Mouse (Mus musculus) liver, embryonic 13.5 days (tissue): ENCODE measurements around the gene Tgif1. TPM values are rescaled to one million over a fixed set of nuclear protein-coding genes. Genes with fewer than 3 reads are reported as not detected.

ENCODE experiments used
- ATAC-seq: fragments of 200-750 bp; cut with Nextera tagmentation; 2 replicates; pipeline ENCODE4 v1.8.0; 2017; ENCODE audit warnings: low read depth, mild to moderate bottlenecking, moderate number of reproducible peaks, moderate library complexity
- DNase-seq: peaks from one replicate; pipeline ENCODE4 v3.0.0; 2022
- H3K27ac ChIP-seq: fragments of 300-500 bp; sonication (generic); 2 replicates; pipeline ENCODE4 v1.5.1; 2015; ENCODE audit warnings: moderate library complexity, mild to moderate bottlenecking, inconsistent platforms
- H3K27me3 ChIP-seq: fragments of 300-500 bp; sonication (generic); 2 replicates; pipeline ENCODE4 v1.6.1; 2015; ENCODE audit warnings: mild to moderate bottlenecking, inconsistent platforms
- H3K36me3 ChIP-seq: fragments of 300-500 bp; sonication (generic); 2 replicates; pipeline ENCODE4 v1.6.1; 2015; ENCODE audit warnings: mild to moderate bottlenecking, inconsistent platforms
- H3K4me1 ChIP-seq: fragments of 300-500 bp; sonication (generic); replicated peaks from 2 replicates; pipeline ENCODE4 v1.6.1; 2015; ENCODE audit warnings: inconsistent platforms
- H3K4me2 ChIP-seq: fragments of 300-500 bp; sonication (generic); 2 replicates; pipeline ENCODE4 v1.6.1; 2015; ENCODE audit warnings: inconsistent platforms, mild to moderate bottlenecking, moderate library complexity
- H3K4me3 ChIP-seq: fragments of 300-500 bp; sonication (generic); replicated peaks from 2 replicates; pipeline ENCODE4 v1.5.1; 2015; ENCODE audit warnings: mild to moderate bottlenecking, inconsistent platforms
- H3K9ac ChIP-seq: fragments of 300-500 bp; sonication (generic); 2 replicates; pipeline ENCODE4 v1.6.1; 2015; ENCODE audit warnings: mild to moderate bottlenecking, inconsistent platforms
- H3K9me3 ChIP-seq: fragments of 300-500 bp; sonication (generic); replicated peaks from 2 replicates; pipeline ENCODE4 v1.6.1; 2016; ENCODE audit warnings: inconsistent platforms
- WGBS: fragments of 180-500 bp; shearing (Covaris S2); methylation state at CpG from one replicate; pipeline ENCODE4 v1.1.7; 2015; ENCODE audit not compliant: insufficient replicate concordance; 5-methylcytosine and 5-hydroxymethylcytosine counted together
- polyA plus RNA-seq: library from polyadenylated mRNA; unstranded; fragments of >200 nt; fragmentation: Nextera tagmentation; extraction: Ambion mirVana; gene quantifications from 2 replicates; pipeline ENCODE4 v1.2.1, GENCODE M21; 2015

The Tgif1 gene
- polyA plus RNA-seq, 1 experiment from 2014 or later = 8.9 TPM

DNA sequence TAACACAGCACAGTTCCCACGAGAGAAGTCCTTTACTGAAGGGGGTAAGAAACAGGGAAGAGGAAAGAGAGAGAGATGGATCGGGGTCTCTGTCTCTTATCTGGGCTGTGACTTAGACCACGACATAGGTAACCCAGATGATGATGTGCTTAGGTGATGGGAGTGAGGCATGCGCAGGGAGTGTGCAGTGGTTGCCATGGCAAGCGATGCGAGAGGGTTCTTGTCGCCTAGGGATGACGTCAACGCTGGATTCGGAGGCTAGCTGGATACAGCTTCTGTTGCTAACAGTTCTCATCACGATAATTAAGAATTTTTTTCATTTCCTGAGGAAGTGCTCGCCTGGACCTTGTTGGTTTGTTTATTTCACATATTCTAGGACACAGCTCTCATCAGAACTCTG lies 27.1 kb downstream of the Tgif1 start:
- Histone ChIP-seq H3K4me1 (no peaks in the 10 kb centered on the region), H3K4me2 (no peak overlapping the region), H3K9ac (no peak overlapping the region), H3K4me3 (no peak overlapping the region), H3K27ac (no peak overlapping the region), H3K36me3 (no peaks in the 10 kb centered on the region), H3K27me3 (no peaks in the 10 kb centered on the region; the same call in 1 of the 2 replicates), H3K9me3 (no peaks in the 10 kb centered on the region)
- 63% methylated on average over 12 of the region's 12 CpGs for WGBS
- no peak for ATAC-seq
- DNase-seq = no peak

- DNase-seq (no peak), ATAC-seq (no peak)
- no peaks in the 10 kb centered on the region for H3K9me3 ChIP-seq
- peak overlapping the region; percentile 5; the same call in 1 of the 2 replicates for H3K4me3 ChIP-seq
- no peaks in the 10 kb centered on the region for H3K4me1 ChIP-seq
- H3K27ac ChIP-seq = no peak overlapping the region
- H3K27me3 ChIP-seq = peaks cover 20% of the 10 kb centered on the region
- peak overlapping the region; percentile 49 for H3K4me2 ChIP-seq
- no peak overlapping the region for H3K9ac ChIP-seq
- 57% methylated on average over 8 of the region's 8 CpGs for WGBS
- H3K36me3 ChIP-seq = no peaks in the 10 kb centered on the region
Measured at GRCm38 (mm10) chr17:70823083-70823482, 30.3 kb downstream of the Tgif1 start.

DNA sequence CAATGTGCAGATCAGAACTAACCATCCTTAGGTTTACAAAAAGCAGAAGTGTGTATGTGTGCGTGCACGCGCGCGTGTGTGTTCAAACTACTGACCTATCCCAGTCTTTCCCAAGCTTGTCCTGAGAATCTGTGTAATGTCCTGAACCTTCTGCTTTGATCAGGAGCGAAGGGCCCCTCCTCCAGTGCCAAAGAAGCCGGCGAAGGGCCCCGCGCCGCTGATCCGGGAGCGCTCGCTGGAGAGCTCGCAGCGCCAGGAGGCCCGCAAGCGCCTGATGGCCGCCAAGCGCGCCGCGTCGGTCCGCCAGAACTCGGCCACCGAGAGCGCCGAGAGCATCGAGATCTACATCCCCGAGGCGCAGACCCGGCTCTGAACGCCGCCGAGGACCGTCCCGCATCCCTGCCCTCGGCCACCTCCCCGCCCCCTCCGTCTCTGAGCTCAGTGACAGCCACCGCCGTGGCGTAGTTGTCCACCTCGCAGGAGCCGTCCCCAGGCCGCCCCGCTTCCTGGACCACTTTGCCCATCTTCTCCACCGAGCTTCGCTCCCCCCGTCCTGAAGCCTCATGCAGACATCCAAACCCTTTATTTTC lies 35.4 kb downstream of the Tgif1 start:
- DNase-seq = no peak
- H3K27ac ChIP-seq = no peak overlapping the region

DNA sequence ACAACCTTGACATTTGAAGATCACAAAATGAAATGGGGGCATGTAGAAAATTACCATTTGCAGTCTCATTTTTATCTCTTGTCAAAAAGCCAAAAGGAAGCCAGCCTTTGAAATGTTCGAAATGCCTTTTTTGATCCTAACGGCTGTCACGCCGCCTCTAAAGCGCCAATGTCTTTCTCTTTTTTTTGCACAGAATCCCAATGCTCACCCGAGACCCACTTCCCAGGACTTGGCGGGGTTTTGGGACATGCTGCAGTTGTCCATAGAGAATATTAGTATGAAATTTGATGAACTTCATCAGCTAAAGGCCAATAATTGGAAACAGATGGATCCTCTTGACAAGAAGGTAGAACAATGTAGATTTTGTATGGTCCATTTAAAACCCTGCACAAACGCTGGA lies 38.3 kb downstream of the Tgif1 start:
- H3K9ac ChIP-seq = no peak overlapping the region
- ATAC-seq (no peak), DNase-seq (no peak)
- no peaks in the 10 kb centered on the region for H3K9me3 ChIP-seq
- no peaks in the 10 kb centered on the region for H3K36me3 ChIP-seq
- no peak overlapping the region for H3K4me3 ChIP-seq
- peaks cover 32% of the 10 kb centered on the region for H3K27me3 ChIP-seq
- no peak overlapping the region for H3K27ac ChIP-seq
- no peaks in the 10 kb centered on the region for H3K4me1 ChIP-seq
- no peak overlapping the region for H3K4me2 ChIP-seq
- 72% methylated on average over 8 of the region's 8 CpGs for WGBS

More for the DNA sequence above, 35.4 kb downstream of the Tgif1 start:
- Histone ChIP-seq H3K27me3 (peaks cover 37% of the 10 kb centered on the region), H3K4me1 (no peaks in the 10 kb centered on the region), H3K4me2 (peak overlapping the region; percentile 62), H3K4me3 (peak overlapping the region; percentile 45), H3K36me3 (no peaks in the 10 kb centered on the region), H3K9me3 (no peaks in the 10 kb centered on the region), H3K9ac (no peak overlapping the region)
- no peak for ATAC-seq
- WGBS = 3% methylated on average over 51 of the region's 51 CpGs

DNA sequence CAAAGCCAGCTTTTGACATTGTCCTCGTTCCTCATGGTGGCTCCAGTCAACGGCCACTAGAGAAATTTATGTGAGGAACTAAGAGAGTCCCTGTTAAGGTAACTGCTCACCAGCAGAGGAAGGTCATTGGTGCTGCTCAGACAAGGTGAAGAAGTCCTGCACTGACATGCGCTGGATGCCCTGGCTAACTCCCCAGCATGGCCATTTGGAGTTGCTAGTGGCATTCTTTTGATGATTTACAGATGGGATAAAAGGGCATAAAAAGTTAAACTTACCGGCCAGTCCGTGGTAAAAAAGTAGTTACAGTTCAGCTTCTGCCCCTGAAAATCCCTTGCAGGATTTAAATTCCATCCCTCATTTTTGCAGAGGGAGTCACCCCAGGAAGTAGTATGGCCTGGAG lies 42.6 kb downstream of the Tgif1 start:
- peaks cover 6% of the 10 kb centered on the region for H3K27me3 ChIP-seq
- no peak overlapping the region for H3K9ac ChIP-seq
- no peaks in the 10 kb centered on the region for H3K36me3 ChIP-seq
- no peak for ATAC-seq
- no peak for DNase-seq
- H3K9me3 ChIP-seq = no peaks in the 10 kb centered on the region
- 63% methylated on average over 5 of the region's 5 CpGs for WGBS
- H3K4me2 ChIP-seq = no peak overlapping the region
- H3K4me1 ChIP-seq = no peaks in the 10 kb centered on the region
- no peak overlapping the region for H3K4me3 ChIP-seq
- no peak overlapping the region for H3K27ac ChIP-seq

GRCm38 (mm10) chr17:70809776-70810175 lies 43.6 kb downstream of the Tgif1 start:
- no peak for ATAC-seq
- DNase-seq = no peak

DNA sequence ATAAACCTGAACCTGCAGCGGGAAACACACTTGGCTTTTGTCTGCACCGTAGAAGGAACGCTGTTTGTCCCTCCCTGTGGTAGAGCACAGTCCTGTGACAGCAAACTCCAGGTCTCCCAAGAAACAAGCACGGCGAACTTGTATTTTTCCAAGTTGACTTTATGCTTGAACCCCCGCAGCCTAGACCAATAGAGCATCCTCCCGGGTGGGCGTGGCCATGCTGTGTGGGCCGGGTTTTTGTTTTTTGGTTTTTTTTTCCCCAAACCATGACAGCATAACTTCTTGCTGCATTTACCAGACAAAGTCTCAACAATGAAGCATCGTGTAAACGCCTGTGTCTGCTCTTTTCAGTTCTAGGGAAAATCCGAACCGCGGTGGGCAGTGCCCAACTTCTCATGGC lies 44.5 kb downstream of the Tgif1 start:
- peaks cover 4% of the 10 kb centered on the region; the same call in 1 of the 2 replicates for H3K27me3 ChIP-seq
- DNase-seq (no peak), ATAC-seq (no peak)
- H3K4me1 ChIP-seq = no peaks in the 10 kb centered on the region
- H3K4me3 ChIP-seq = no peak overlapping the region
- H3K9me3 ChIP-seq = no peaks in the 10 kb centered on the region
- H3K27ac ChIP-seq = no peak overlapping the region
- H3K4me2 ChIP-seq = no peak overlapping the region
- H3K9ac ChIP-seq = no peak overlapping the region
- WGBS = 44% methylated on average over 14 of the region's 14 CpGs
- no peaks in the 10 kb centered on the region for H3K36me3 ChIP-seq

More at GRCm38 (mm10) chr17:70809776-70810175, 43.6 kb downstream of the Tgif1 start:
- Histone ChIP-seq H3K9ac (no peak overlapping the region), H3K36me3 (no peaks in the 10 kb centered on the region), H3K4me3 (no peak overlapping the region), H3K9me3 (no peaks in the 10 kb centered on the region), H3K27ac (no peak overlapping the region), H3K27me3 (peaks cover 4% of the 10 kb centered on the region), H3K4me2 (no peak overlapping the region), H3K4me1 (no peaks in the 10 kb centered on the region)
- 57% methylated on average over 3 of the region's 3 CpGs for WGBS

GRCm38 (mm10) chr17:70807885-70808284 lies 45.5 kb downstream of the Tgif1 start:
- H3K4me1 ChIP-seq = no peaks in the 10 kb centered on the region
- peaks cover 4% of the 10 kb centered on the region; the same call in 1 of the 2 replicates for H3K27me3 ChIP-seq
- DNase-seq (no peak), ATAC-seq (no peak)
- 76% methylated on average over 1 of the region's 1 CpGs for WGBS
- no peaks in the 10 kb centered on the region for H3K9me3 ChIP-seq
- H3K4me2 ChIP-seq = no peak overlapping the region
- H3K27ac ChIP-seq = no peak overlapping the region
- H3K36me3 ChIP-seq = no peaks in the 10 kb centered on the region
- H3K9ac ChIP-seq = no peak overlapping the region
- H3K4me3 ChIP-seq = no peak overlapping the region

DNA sequence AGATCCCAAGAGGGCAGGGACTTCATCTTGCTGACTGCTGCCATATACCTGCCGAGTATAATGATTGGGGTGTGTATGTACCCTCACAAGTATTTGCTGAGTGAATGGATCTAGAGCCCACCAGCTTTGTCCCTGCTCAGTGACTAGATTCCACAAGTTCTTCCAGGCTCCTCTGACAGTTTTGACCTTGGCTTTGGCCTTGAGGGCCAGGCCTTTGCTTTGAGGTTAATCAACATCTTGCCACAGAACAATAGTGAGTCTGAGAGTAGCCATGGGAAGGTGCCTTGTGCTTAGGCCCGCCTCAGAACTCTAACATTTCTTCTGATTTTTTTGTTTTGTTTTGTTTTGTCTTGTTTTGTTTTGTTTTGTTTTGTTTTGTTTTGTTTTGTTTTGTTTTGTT lies 46.7 kb downstream of the Tgif1 start:
- no peak overlapping the region for H3K4me3 ChIP-seq
- H3K36me3 ChIP-seq = no peaks in the 10 kb centered on the region
- no peak overlapping the region for H3K27ac ChIP-seq
- H3K4me1 ChIP-seq = no peaks in the 10 kb centered on the region
- H3K4me2 ChIP-seq = no peak overlapping the region
- DNase-seq = no peak
- 48% methylated on average over 2 of the region's 2 CpGs for WGBS
- H3K9ac ChIP-seq = no peak overlapping the region
- H3K27me3 ChIP-seq = peaks cover 4% of the 10 kb centered on the region; the same call in 1 of the 2 replicates
- no peak for ATAC-seq
- no peaks in the 10 kb centered on the region for H3K9me3 ChIP-seq

DNA sequence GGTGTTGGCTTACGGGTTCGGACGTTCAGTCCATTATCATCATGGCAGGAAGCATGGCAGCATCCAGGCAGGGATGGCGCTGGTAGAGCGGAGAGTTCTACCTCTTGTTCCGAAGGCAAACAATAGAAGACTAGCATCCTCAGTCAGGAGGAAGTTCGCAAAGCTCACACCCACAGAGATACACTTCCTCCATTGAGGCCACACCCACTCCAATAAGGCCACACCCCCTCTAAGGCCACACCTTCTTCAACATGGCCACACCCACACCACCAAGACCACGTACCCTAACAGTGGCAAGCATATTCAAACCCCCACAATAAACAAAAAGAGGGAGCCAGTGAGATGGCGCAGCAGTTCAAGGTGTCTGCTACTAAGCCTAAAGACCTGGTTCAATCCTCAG lies 47.5 kb downstream of the Tgif1 start:
- Histone ChIP-seq H3K9me3 (no peaks in the 10 kb centered on the region), H3K27me3 (peaks cover 4% of the 10 kb centered on the region; the same call in 1 of the 2 replicates), H3K4me2 (no peak overlapping the region), H3K9ac (no peak overlapping the region), H3K4me1 (no peaks in the 10 kb centered on the region), H3K36me3 (no peaks in the 10 kb centered on the region), H3K27ac (no peak overlapping the region), H3K4me3 (no peak overlapping the region)
- ATAC-seq = no peak
- no peak for DNase-seq
- WGBS = 78% methylated on average over 9 of the region's 9 CpGs

GRCm38 (mm10) chr17:70802022-70802421 lies 51.3 kb downstream of the Tgif1 start:
- Histone ChIP-seq H3K4me1 (no peaks in the 10 kb centered on the region), H3K27me3 (no peaks in the 10 kb centered on the region), H3K4me3 (no peak overlapping the region), H3K9me3 (no peaks in the 10 kb centered on the region), H3K27ac (no peak overlapping the region), H3K9ac (no peak overlapping the region), H3K36me3 (no peaks in the 10 kb centered on the region), H3K4me2 (no peak overlapping the region)
- ATAC-seq = no peak
- 75% methylated on average over 14 of the region's 14 CpGs for WGBS
- no peak for DNase-seq

DNA sequence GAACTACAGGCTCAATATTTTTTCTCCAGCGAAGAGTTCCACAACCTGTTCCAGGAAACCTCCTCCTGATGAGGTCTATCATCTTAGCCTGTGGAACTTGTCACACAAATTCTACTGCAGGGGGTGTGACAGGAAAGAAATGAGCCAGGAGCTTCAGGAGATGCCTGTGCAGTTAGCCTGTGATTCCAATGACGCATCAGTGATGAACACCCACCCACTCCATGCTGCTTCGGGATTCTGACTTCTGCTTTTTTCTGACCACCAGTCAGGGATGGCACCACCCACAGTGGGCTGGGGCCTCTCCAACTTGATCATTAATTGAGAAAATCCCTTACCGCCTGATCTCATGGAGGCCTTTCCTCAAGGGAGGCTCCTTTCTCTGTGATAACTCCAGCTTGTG lies 54.1 kb downstream of the Tgif1 start:
- DNase-seq = no peak
- no peak overlapping the region for H3K27ac ChIP-seq
- no peak for ATAC-seq
- H3K4me3 ChIP-seq = no peak overlapping the region
- no peaks in the 10 kb centered on the region for H3K27me3 ChIP-seq
- WGBS = 39% methylated on average over 4 of the region's 4 CpGs
- no peak overlapping the region for H3K4me2 ChIP-seq
- H3K9me3 ChIP-seq = no peaks in the 10 kb centered on the region
- no peak overlapping the region for H3K9ac ChIP-seq
- H3K4me1 ChIP-seq = no peaks in the 10 kb centered on the region
- H3K36me3 ChIP-seq = no peaks in the 10 kb centered on the region
